Mouse (Mus musculus) liver, embryonic 13.5 days (tissue): ENCODE results near the gene Rnf141. TPM values are rescaled to one million over a fixed set of nuclear protein-coding genes. Genes with fewer than 3 reads are reported as not detected.

ENCODE experiments used
- ATAC-seq: fragments of 200-750 bp; cut with Nextera tagmentation; 2 replicates; pipeline ENCODE4 v1.8.0; 2017; ENCODE audit warnings: low read depth, mild to moderate bottlenecking, moderate number of reproducible peaks, moderate library complexity
- DNase-seq: peaks from one replicate; pipeline ENCODE4 v3.0.0; 2022
- H3K27ac ChIP-seq: fragments of 300-500 bp; sonication (generic); 2 replicates; pipeline ENCODE4 v1.5.1; 2015; ENCODE audit warnings: moderate library complexity, mild to moderate bottlenecking, inconsistent platforms
- H3K27me3 ChIP-seq: fragments of 300-500 bp; sonication (generic); 2 replicates; pipeline ENCODE4 v1.6.1; 2015; ENCODE audit warnings: mild to moderate bottlenecking, inconsistent platforms
- H3K36me3 ChIP-seq: fragments of 300-500 bp; sonication (generic); 2 replicates; pipeline ENCODE4 v1.6.1; 2015; ENCODE audit warnings: mild to moderate bottlenecking, inconsistent platforms
- H3K4me1 ChIP-seq: fragments of 300-500 bp; sonication (generic); replicated peaks from 2 replicates; pipeline ENCODE4 v1.6.1; 2015; ENCODE audit warnings: inconsistent platforms
- H3K4me2 ChIP-seq: fragments of 300-500 bp; sonication (generic); 2 replicates; pipeline ENCODE4 v1.6.1; 2015; ENCODE audit warnings: inconsistent platforms, mild to moderate bottlenecking, moderate library complexity
- H3K4me3 ChIP-seq: fragments of 300-500 bp; sonication (generic); replicated peaks from 2 replicates; pipeline ENCODE4 v1.5.1; 2015; ENCODE audit warnings: mild to moderate bottlenecking, inconsistent platforms
- H3K9ac ChIP-seq: fragments of 300-500 bp; sonication (generic); 2 replicates; pipeline ENCODE4 v1.6.1; 2015; ENCODE audit warnings: mild to moderate bottlenecking, inconsistent platforms
- H3K9me3 ChIP-seq: fragments of 300-500 bp; sonication (generic); replicated peaks from 2 replicates; pipeline ENCODE4 v1.6.1; 2016; ENCODE audit warnings: inconsistent platforms
- WGBS: fragments of 180-500 bp; shearing (Covaris S2); methylation state at CpG from one replicate; pipeline ENCODE4 v1.1.7; 2015; ENCODE audit not compliant: insufficient replicate concordance; 5-methylcytosine and 5-hydroxymethylcytosine counted together
- polyA plus RNA-seq: library from polyadenylated mRNA; unstranded; fragments of >200 nt; fragmentation: Nextera tagmentation; extraction: Ambion mirVana; gene quantifications from 2 replicates; pipeline ENCODE4 v1.2.1, GENCODE M21; 2015

Gene Rnf141
- polyA plus RNA-seq, 1 experiment from 2014 or later: 24.0 TPM

GRCm38 (mm10) chr7:110833024-110833423, 11.2 kb downstream of the Rnf141 start:
- no peak overlapping the region for H3K9ac ChIP-seq
- no peak for DNase-seq
- ATAC-seq: no peak
- peaks cover 11% of the 10 kb centered on the region for H3K4me1 ChIP-seq
- no peak overlapping the region for H3K4me2 ChIP-seq
- H3K27ac ChIP-seq: 0 out of 2 replicates have a peak overlapping the region, but pooled peaks have one; percentile 11
- no peaks in the 10 kb centered on the region for H3K27me3 ChIP-seq
- H3K9me3 ChIP-seq: no peaks in the 10 kb centered on the region
- H3K4me3 ChIP-seq: no peak overlapping the region
- 67% methylated on average over 1 of the region's 1 CpGs for WGBS
- peaks cover 66% of the 10 kb centered on the region for H3K36me3 ChIP-seq

GRCm38 (mm10) chr7:110823995-110824953, 20.0 kb downstream of the Rnf141 start:
- Histone ChIP-seq H3K27ac (peak overlapping the region; percentile 23; the same call in 1 of the 2 replicates), H3K9me3 (no peaks in the 10 kb centered on the region), H3K4me2 (no peak overlapping the region), H3K4me1 (peaks cover 41% of the 10 kb centered on the region), H3K4me3 (no peak overlapping the region), H3K9ac (no peak overlapping the region), H3K27me3 (no peaks in the 10 kb centered on the region), H3K36me3 (peaks cover 85% of the 10 kb centered on the region)
- DNase-seq (no peak), ATAC-seq (no peak)
- WGBS: 74% methylated on average over 8 of the region's 8 CpGs

- DNase-seq (no peak), ATAC-seq (no peak)
- WGBS: 54% methylated on average over 4 of the region's 4 CpGs
- H3K4me3 ChIP-seq: no peak overlapping the region
- H3K27me3 ChIP-seq: no peaks in the 10 kb centered on the region
- H3K27ac ChIP-seq: peak overlapping the region; percentile 23; the same call in 1 of the 2 replicates
- no peak overlapping the region for H3K4me2 ChIP-seq
- H3K9ac ChIP-seq: no peak overlapping the region
- peaks cover 47% of the 10 kb centered on the region for H3K4me1 ChIP-seq
- peaks cover 78% of the 10 kb centered on the region for H3K36me3 ChIP-seq
- H3K9me3 ChIP-seq: no peaks in the 10 kb centered on the region
Observed at GRCm38 (mm10) chr7:110823593-110823992, 20.7 kb downstream of the Rnf141 start.

GRCm38 (mm10) chr7:110823076-110823475, 21.2 kb downstream of the Rnf141 start:
- H3K9me3 ChIP-seq: no peaks in the 10 kb centered on the region
- H3K4me2 ChIP-seq: no peak overlapping the region
- H3K27ac ChIP-seq: no peak overlapping the region; the same call in 1 of the 2 replicates
- no peak for DNase-seq
- no peak for ATAC-seq
- H3K36me3 ChIP-seq: peaks cover 73% of the 10 kb centered on the region
- H3K27me3 ChIP-seq: no peaks in the 10 kb centered on the region
- no peak overlapping the region for H3K9ac ChIP-seq
- no peak overlapping the region for H3K4me3 ChIP-seq
- 80% methylated on average over 8 of the region's 8 CpGs for WGBS
- peaks cover 53% of the 10 kb centered on the region for H3K4me1 ChIP-seq

GRCm38 (mm10) chr7:110822055-110822454, 22.2 kb downstream of the Rnf141 start:
- Histone ChIP-seq H3K27ac (no peak overlapping the region), H3K4me2 (no peak overlapping the region), H3K4me3 (no peak overlapping the region), H3K36me3 (peaks cover 67% of the 10 kb centered on the region), H3K4me1 (peaks cover 58% of the 10 kb centered on the region), H3K9ac (no peak overlapping the region), H3K27me3 (no peaks in the 10 kb centered on the region), H3K9me3 (no peaks in the 10 kb centered on the region)
- 76% methylated on average over 4 of the region's 4 CpGs for WGBS
- no peak for DNase-seq
- ATAC-seq: no peak

GRCm38 (mm10) chr7:110821653-110822052, 22.6 kb downstream of the Rnf141 start:
- Histone ChIP-seq H3K27ac (no peak overlapping the region), H3K4me2 (no peak overlapping the region), H3K9ac (no peak overlapping the region), H3K9me3 (no peaks in the 10 kb centered on the region), H3K4me3 (no peak overlapping the region), H3K4me1 (peaks cover 58% of the 10 kb centered on the region), H3K27me3 (no peaks in the 10 kb centered on the region), H3K36me3 (peaks cover 67% of the 10 kb centered on the region)
- 78% methylated on average over 3 of the region's 3 CpGs for WGBS
- no peak for ATAC-seq
- no peak for DNase-seq

GRCm38 (mm10) chr7:110821068-110821467, 23.2 kb downstream of the Rnf141 start:
- no peaks in the 10 kb centered on the region for H3K9me3 ChIP-seq
- ATAC-seq (no peak), DNase-seq (no peak)
- H3K9ac ChIP-seq: no peak overlapping the region
- WGBS: 56% methylated on average over 5 of the region's 5 CpGs
- H3K4me2 ChIP-seq: no peak overlapping the region
- H3K27me3 ChIP-seq: no peaks in the 10 kb centered on the region
- peaks cover 64% of the 10 kb centered on the region for H3K36me3 ChIP-seq
- no peak overlapping the region for H3K4me3 ChIP-seq
- peaks cover 60% of the 10 kb centered on the region for H3K4me1 ChIP-seq
- H3K27ac ChIP-seq: no peak overlapping the region

GRCm38 (mm10) chr7:110818787-110819350, 25.4 kb downstream of the Rnf141 start:
- DNase-seq (peak; percentile 66), ATAC-seq (peak; percentile 95)
- Histone ChIP-seq H3K4me2 (peak overlapping the region; percentile 56), H3K9ac (peak overlapping the region; percentile 52; the same call in 1 of the 2 replicates), H3K9me3 (no peaks in the 10 kb centered on the region), H3K27ac (peak overlapping the region; percentile 85), H3K4me1 (peaks cover 61% of the 10 kb centered on the region), H3K4me3 (0 out of 2 replicates have a peak overlapping the region, but pooled peaks have one; percentile 7), H3K36me3 (peaks cover 62% of the 10 kb centered on the region), H3K27me3 (no peaks in the 10 kb centered on the region)
- 19% methylated on average over 11 of the region's 11 CpGs for WGBS

- 74% methylated on average over 6 of the region's 6 CpGs for WGBS
- Histone ChIP-seq H3K27ac (peak overlapping the region; percentile 85), H3K4me2 (peak overlapping the region; percentile 13; the same call in 1 of the 2 replicates), H3K9ac (peak overlapping the region; percentile 52), H3K4me1 (peaks cover 59% of the 10 kb centered on the region), H3K4me3 (no peak overlapping the region), H3K9me3 (no peaks in the 10 kb centered on the region), H3K27me3 (no peaks in the 10 kb centered on the region), H3K36me3 (peaks cover 59% of the 10 kb centered on the region)
- DNase-seq (no peak), ATAC-seq (no peak)
Observed at GRCm38 (mm10) chr7:110818206-110818605, 26.1 kb downstream of the Rnf141 start.

GRCm38 (mm10) chr7:110816037-110816436, 28.2 kb downstream of the Rnf141 start:
- Histone ChIP-seq H3K9ac (no peak overlapping the region), H3K27ac (no peak overlapping the region), H3K4me3 (no peak overlapping the region), H3K4me1 (peaks cover 47% of the 10 kb centered on the region), H3K27me3 (no peaks in the 10 kb centered on the region), H3K9me3 (no peaks in the 10 kb centered on the region), H3K36me3 (peaks cover 66% of the 10 kb centered on the region), H3K4me2 (no peak overlapping the region)
- WGBS: 66% methylated on average over 5 of the region's 5 CpGs
- ATAC-seq (no peak), DNase-seq (no peak)

GRCm38 (mm10) chr7:110813983-110814382, 30.3 kb downstream of the Rnf141 start:
- H3K9ac ChIP-seq: no peak overlapping the region
- H3K4me3 ChIP-seq: no peak overlapping the region
- H3K27ac ChIP-seq: no peak overlapping the region; the same call in 1 of the 2 replicates
- no peaks in the 10 kb centered on the region for H3K9me3 ChIP-seq
- peaks cover 72% of the 10 kb centered on the region for H3K36me3 ChIP-seq
- DNase-seq (no peak), ATAC-seq (peak; percentile 65)
- WGBS: 24% methylated on average over 1 of the region's 1 CpGs
- H3K4me1 ChIP-seq: peaks cover 27% of the 10 kb centered on the region
- H3K4me2 ChIP-seq: no peak overlapping the region
- no peaks in the 10 kb centered on the region for H3K27me3 ChIP-seq
